Mouse (Mus musculus) thymus, adult 2 months (tissue): ENCODE measurements around the gene Timm9. TPM values are rescaled to one million over a fixed set of nuclear protein-coding genes. Genes with fewer than 3 reads are reported as not detected.

Experiments used
- DNase-seq: peaks from one replicate; pipeline ENCODE4 v3.0.0; 2021
- H3K27ac ChIP-seq: fragments of 200-500 bp; 2 replicates; pipeline ENCODE4 v1.5.1; 2012; ENCODE audit warnings: low read length, control low read depth; ENCODE audit not compliant: control insufficient read depth, insufficient read depth
- H3K27me3 ChIP-seq: fragments of 200-500 bp; 2 replicates; pipeline ENCODE4 v1.6.1; 2012; ENCODE audit warnings: mild to moderate bottlenecking, low read length, moderate library complexity, mixed read lengths; ENCODE audit not compliant: control insufficient read depth, insufficient read depth
- H3K36me3 ChIP-seq: fragments of 200-500 bp; 2 replicates; pipeline ENCODE4 v1.6.1; 2012; ENCODE audit warnings: mild to moderate bottlenecking, low read length, moderate library complexity; ENCODE audit not compliant: control insufficient read depth, insufficient read depth
- H3K4me1 ChIP-seq: fragments of 200-500 bp; replicated peaks from 2 replicates; pipeline ENCODE4 v1.6.1; 2012; ENCODE audit warnings: low read length; ENCODE audit not compliant: control insufficient read depth, insufficient read depth
- H3K4me3 ChIP-seq: fragments of 200-500 bp; 2 replicates; pipeline ENCODE4 v1.5.1; 2012; ENCODE audit warnings: mild to moderate bottlenecking, low read length, control low read depth, moderate library complexity; ENCODE audit not compliant: control insufficient read depth, insufficient read depth
- CTCF ChIP-seq: fragments of 200-500 bp; IDR thresholded peaks from 2 replicates; pipeline ENCODE4 v1.5.1; 2012; ENCODE audit warnings: mild to moderate bottlenecking, control low read depth, low read length, moderate library complexity, borderline replicate concordance; ENCODE audit not compliant: control insufficient read depth, poor library complexity, insufficient read depth; ENCODE audit errors: extremely low read depth
- POLR2A ChIP-seq: fragments of 200-500 bp; IDR thresholded peaks from 2 replicates; pipeline ENCODE4 v1.6.1; 2012; ENCODE audit warnings: mild to moderate bottlenecking, low read length, control low read depth, moderate library complexity; ENCODE audit not compliant: control insufficient read depth, poor library complexity, insufficient read depth; ENCODE audit errors: extremely low read depth
- WGBS: fragments of 180-500 bp; shearing (Covaris S2); methylation state at CpG from one replicate; pipeline ENCODE4 v1.1.7; 2018; 5-methylcytosine and 5-hydroxymethylcytosine counted together
- polyA plus RNA-seq: library from polyadenylated mRNA; depleted of rRNA; stranded (reverse); fragments of >200 nt; gene quantifications from 2 replicates; pipeline ENCODE4 v1.2.3, GENCODE M21; 2012

Timm9 gene
- polyA plus RNA-seq, 1 experiment = 15.7 TPM

GRCm38 (mm10) chr12:71136974-71137491 lies 549 bp upstream of the Timm9 start:
- WGBS = under 1% methylated on average over 30 of the region's 30 CpGs
- TF ChIP-seq CTCF (no peak), POLR2A (peak; percentile 51; the same call in 1 of the 2 replicates)
- peaks cover 5% of the 10 kb centered on the region for H3K4me1 ChIP-seq
- H3K27ac ChIP-seq = peak overlapping the region; percentile 74
- DNase-seq = peak; percentile 77
- H3K27me3 ChIP-seq = no peaks in the 10 kb centered on the region
- H3K36me3 ChIP-seq = no peaks in the 10 kb centered on the region; the same call in 1 of the 2 replicates
- H3K4me3 ChIP-seq = peak overlapping the region; percentile 67

GRCm38 (mm10) chr12:71135581-71135980 lies 903 bp downstream of the Timm9 start:
- TF ChIP-seq CTCF (no peak), POLR2A (no peak)
- H3K36me3 ChIP-seq = no peaks in the 10 kb centered on the region
- H3K4me3 ChIP-seq = no peak overlapping the region
- DNase-seq = no peak
- H3K27me3 ChIP-seq = no peaks in the 10 kb centered on the region
- no peak overlapping the region for H3K27ac ChIP-seq
- H3K4me1 ChIP-seq = peaks cover 5% of the 10 kb centered on the region
- 18% methylated on average over 5 of the region's 5 CpGs for WGBS

- no peak for TF ChIP-seq CTCF
- TF ChIP-seq POLR2A = no peak
- no peak overlapping the region for H3K4me3 ChIP-seq
- 92% methylated on average over 9 of the region's 9 CpGs for WGBS
- no peak overlapping the region for H3K27ac ChIP-seq
- H3K4me1 ChIP-seq = no peaks in the 10 kb centered on the region
- H3K27me3 ChIP-seq = no peaks in the 10 kb centered on the region
- peaks cover 8% of the 10 kb centered on the region; the same call in 1 of the 2 replicates for H3K36me3 ChIP-seq
- DNase-seq = no peak
Observed at GRCm38 (mm10) chr12:71123286-71123685, 13.2 kb downstream of the Timm9 start.

GRCm38 (mm10) chr12:71122731-71123130 lies 13.8 kb downstream of the Timm9 start:
- no peak overlapping the region for H3K27ac ChIP-seq
- DNase-seq = no peak
- 91% methylated on average over 10 of the region's 10 CpGs for WGBS
- peaks cover 8% of the 10 kb centered on the region; the same call in 1 of the 2 replicates for H3K36me3 ChIP-seq
- no peaks in the 10 kb centered on the region for H3K27me3 ChIP-seq
- no peak overlapping the region for H3K4me3 ChIP-seq
- H3K4me1 ChIP-seq = no peaks in the 10 kb centered on the region
- no peak for TF ChIP-seq POLR2A
- TF ChIP-seq CTCF = no peak

GRCm38 (mm10) chr12:71116411-71116810 lies 20.1 kb downstream of the Timm9 start:
- DNase-seq = no peak

GRCm38 (mm10) chr12:71113675-71114288 lies 22.7 kb downstream of the Timm9 start:
- no peaks in the 10 kb centered on the region for H3K36me3 ChIP-seq
- WGBS = 3% methylated on average over 12 of the region's 12 CpGs
- no peak overlapping the region for H3K27ac ChIP-seq
- DNase-seq = peak; percentile 65
- H3K27me3 ChIP-seq = no peaks in the 10 kb centered on the region
- no peak overlapping the region for H3K4me3 ChIP-seq
- H3K4me1 ChIP-seq = peaks cover 8% of the 10 kb centered on the region
- TF ChIP-seq POLR2A (no peak), CTCF (no peak)

More at GRCm38 (mm10) chr12:71116411-71116810, 20.1 kb downstream of the Timm9 start:
- Histone ChIP-seq H3K4me1 (peaks cover 8% of the 10 kb centered on the region), H3K4me3 (no peak overlapping the region), H3K36me3 (no peaks in the 10 kb centered on the region), H3K27ac (no peak overlapping the region), H3K27me3 (no peaks in the 10 kb centered on the region)
- TF ChIP-seq POLR2A (no peak), CTCF (no peak)
- 95% methylated on average over 5 of the region's 5 CpGs for WGBS

GRCm38 (mm10) chr12:71113074-71113473 lies 23.4 kb downstream of the Timm9 start:
- 69% methylated on average over 10 of the region's 10 CpGs for WGBS
- Histone ChIP-seq H3K4me1 (peaks cover 8% of the 10 kb centered on the region), H3K36me3 (no peaks in the 10 kb centered on the region), H3K27me3 (no peaks in the 10 kb centered on the region), H3K4me3 (no peak overlapping the region), H3K27ac (no peak overlapping the region)
- no peak for DNase-seq
- no peak for TF ChIP-seq CTCF
- TF ChIP-seq POLR2A = no peak
